Mouse (Mus musculus) liver, postnatal 0 days (tissue): ENCODE results near the gene Smim15.

ENCODE experiments used
- CTCF ChIP-seq: sonication (generic); IDR thresholded peaks from 2 replicates; pipeline ENCODE4 v1.5.1; 2016; ENCODE audit warnings: antibody characterized with exemption, low read depth
- EP300 ChIP-seq: IDR thresholded peaks from 2 replicates; pipeline ENCODE4 v1.6.1; 2016; ENCODE audit warnings: antibody characterized with exemption, low read depth, mild to moderate bottlenecking

DNA sequence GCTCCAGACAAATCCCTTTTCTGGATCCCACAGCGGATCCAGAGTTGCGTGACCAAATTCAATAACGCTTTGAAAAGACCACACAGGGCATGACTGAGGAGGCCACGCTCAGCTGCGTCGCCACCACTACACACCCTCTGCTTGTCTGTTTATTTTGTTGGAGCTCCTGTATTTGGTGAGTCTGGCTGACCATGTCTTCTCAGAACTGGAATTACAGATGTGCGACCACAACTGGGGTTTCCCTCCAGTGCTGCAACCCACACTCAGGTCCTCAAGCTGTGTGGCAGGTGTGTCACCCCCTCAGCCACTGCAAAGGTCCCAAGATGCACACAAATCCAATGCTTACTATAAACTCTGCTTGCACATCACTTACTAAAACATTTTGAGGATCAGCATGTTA lies 48.0 kb downstream of the Smim15 start:
- TF ChIP-seq CTCF (no peak), EP300 (no peak)
